Mouse (Mus musculus) fibroblast of lung, adult 2 months (primary cell): ENCODE data around the gene Usp4.

ENCODE experiments used
- DNase-seq: peaks from one replicate; pipeline ENCODE4 v3.0.0-alpha.2; 2011; ENCODE audit warnings: low read depth

Gene Usp4

DNA sequence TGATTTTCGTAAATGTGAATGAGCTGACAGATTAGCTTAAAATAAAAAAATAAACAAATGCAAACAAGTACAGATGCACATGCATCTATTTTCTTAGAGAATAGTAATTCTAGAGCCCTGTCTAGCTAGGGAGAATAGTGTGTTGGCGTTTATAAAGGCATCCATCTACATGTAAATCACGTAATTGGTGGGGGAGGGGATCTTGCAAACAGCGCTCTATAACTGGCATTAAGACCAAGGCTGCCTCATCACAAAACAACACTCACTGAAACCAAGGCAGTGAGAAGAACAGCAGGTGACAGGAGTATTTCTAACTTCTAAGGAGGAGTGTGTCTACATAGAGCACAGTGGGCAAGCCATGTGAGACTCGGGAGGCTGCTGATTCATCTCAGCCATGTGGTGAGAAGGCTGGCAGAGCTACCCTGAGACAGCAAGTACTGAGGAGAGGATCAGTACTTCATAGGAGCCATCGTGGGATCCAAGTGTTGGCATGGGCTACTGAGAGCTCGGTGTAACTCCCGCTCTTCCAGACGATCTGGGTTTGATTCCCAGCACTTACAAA lies 63.8 kb downstream of the Usp4 start:
- DNase-seq = no peak

DNA sequence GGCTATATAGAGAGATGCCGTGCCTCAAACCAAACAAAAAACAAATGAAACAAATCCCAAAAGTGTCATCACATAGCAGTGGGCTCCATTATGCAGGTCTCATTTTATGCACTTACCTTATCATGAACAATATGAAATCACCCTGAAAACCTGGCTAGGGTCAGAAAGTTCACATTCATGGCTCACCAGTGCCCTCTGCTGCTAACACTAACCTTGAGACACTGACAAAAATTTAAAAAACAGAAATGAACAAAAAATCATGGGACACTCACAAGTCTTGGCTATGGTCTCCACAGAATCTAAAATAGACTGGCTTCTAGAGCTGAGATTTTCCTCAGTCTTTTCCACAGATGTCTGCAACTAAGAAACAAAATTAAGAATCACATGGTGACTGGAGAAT lies 64.6 kb downstream of the Usp4 start:
- peak; percentile 35 for DNase-seq

DNA sequence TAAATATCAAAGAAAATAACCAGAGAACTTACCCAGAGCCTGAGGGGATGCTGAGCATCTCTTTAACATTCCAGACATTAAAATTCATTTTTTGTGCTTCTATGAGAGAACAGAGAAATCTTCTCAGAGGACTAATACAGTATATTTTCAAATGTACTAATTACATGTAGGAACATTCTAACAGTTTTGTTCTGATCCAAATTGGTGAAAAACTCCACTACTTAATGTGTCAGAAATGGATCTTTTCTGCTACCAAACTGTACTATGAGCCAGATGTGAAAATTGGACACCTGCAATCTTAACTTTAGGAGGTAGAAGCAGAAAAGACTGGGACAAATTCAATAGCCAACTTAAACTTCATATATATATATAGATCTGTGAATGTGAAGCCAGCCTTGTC lies 80.7 kb downstream of the Usp4 start, which contains the start of gene Ccdc36:
Gene Ccdc36 (minus strand): TSS at position 101 of the 400 bp plus-strand sequence.
- no peak for DNase-seq

DNA sequence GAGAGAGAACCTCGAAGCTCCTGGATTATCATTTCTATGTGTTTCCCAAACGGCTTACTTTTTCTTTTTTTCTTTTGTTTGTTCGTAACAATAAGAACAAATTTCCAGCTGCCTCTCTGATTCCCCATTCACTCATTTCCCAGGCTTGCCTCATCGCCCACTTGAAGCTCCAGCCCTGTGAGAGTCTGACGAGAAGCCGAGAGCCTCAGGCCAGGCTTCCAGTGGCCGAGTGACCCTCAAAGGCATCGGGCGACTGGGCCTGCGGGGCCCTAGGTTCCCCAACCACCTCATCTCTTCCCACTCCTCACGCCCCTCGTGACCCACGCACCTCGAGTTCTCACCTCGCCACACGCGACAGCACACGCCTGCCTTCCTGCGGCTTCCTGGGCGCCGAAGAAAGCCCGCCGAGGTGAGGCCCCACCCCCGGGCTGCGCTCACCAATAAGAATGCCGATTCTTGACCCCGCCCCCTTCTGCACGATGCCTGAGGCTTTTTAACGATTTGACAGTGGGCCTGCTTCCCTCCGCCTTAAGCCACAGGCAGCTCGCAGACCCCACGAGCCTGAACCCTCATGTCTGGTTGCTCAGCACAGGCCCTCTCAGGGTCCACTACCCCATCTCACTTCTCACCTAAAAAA lies 83.9 kb downstream of the Usp4 start:
- DNase-seq = no peak

DNA sequence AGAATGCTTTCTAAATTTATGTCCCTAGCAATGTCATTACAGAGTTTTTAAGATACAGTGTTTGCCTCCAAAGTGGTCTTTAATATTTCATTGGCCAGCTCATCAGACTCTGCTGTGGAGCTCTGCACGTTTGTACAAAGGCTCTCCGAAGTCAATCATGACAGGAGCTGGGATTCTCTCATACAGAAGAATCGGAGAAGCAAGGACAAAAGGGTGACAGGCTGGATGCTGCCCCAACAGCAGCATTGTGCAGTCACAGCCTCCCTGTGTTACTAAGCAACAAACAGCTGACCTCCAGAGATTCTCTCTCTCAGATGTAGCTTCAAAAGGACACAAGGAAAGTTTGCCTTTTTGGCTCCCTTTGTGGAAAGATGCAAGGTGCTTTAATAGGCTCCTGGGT lies 88.5 kb downstream of the Usp4 start, which contains the start of gene BC048562:
Gene BC048562 (plus strand): TSS at position 301 of the 400 bp plus-strand sequence.
- DNase-seq = no peak

DNA sequence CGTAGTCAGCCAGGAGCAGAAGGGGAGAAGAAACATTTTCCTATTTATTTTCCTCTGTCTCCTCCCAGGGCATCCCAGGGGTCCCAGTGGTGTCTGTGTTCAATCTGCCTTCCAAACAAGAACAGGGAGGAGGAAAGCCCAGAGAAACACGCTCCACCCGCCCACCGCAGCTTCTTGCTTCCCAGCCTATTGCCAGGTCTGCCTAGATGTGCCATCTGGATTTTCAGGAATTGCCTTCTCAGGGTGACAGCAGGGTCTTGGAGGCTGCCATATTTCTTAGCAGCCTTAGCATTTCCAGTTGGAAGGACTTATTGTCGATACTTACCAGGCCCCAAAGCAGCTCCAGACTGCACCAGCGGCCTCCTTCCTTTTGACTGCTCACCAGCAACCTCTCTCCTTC lies 91.5 kb downstream of the Usp4 start:
- no peak for DNase-seq

DNA sequence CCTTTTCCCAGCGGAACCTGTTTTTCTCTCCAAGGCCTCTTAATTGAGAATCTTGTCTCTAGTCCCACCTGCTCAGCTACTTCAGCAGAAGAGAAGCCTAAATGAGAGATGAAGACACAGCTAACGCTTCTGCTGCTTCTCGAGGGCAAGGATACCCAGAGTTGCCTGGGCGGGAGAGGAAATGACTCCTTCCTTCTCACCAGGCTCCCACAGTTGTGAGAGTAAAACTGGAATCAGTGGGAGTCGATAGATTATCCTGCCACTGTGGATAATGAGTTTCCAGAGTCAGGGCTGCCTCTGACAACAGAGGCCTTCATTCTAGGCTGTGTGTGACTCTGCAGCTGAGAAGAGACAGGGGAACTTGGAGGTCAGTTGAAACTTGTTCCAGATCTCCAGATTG lies 92.8 kb downstream of the Usp4 start:
- DNase-seq = no peak

DNA sequence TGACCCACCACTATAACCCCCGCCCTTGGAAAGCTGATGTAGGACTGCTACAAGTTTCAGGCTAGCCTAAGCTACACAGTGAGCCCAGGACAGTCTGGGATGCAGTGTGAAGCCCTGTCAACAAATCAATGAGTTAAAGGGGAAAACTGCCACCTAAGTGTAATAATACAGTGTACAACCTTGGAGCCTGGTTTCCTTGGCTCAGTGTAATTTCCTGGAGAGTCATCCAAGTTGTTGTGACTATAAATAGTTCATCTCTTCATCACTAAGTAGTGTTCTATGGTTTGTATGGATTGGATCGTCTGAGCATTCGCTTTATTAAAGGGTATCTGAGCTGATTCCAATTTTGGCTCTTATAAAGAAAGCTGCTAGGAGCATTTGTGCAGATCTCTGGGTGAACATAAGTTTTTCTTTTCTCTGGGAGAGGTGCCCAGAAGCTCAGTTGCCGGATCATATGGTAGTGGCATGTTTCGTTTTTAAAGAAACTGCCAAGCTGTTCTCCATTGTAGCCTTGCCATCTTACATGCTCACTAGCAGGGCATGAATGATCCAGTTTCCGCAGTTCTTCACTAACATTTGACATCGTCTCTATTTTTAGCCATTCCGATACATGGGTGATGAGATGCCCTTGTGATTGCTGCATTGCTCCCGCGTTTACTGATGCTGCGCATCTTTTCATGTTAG lies 93.7 kb downstream of the Usp4 start:
- DNase-seq = no peak
